Mouse (Mus musculus) MEL (cell line): ENCODE data around the gene Spi1.

Experiments
- ETS1 ChIP-seq: IDR thresholded peaks from 2 replicates; pipeline ENCODE4 v1.6.1; 2012; ENCODE audit warnings: low read depth, mild to moderate bottlenecking, inconsistent platforms, low read length, improper control_type of control experiment, moderate library complexity
- JUND ChIP-seq: IDR thresholded peaks from 2 replicates; pipeline ENCODE4 v1.6.1; 2011; ENCODE audit warnings: low read depth, mild to moderate bottlenecking, improper control_type of control experiment, low read length
- MAX ChIP-seq: IDR thresholded peaks from 2 replicates; pipeline ENCODE4 v1.6.1; 2011; ENCODE audit warnings: low read length, improper control_type of control experiment
- MEF2A ChIP-seq: IDR thresholded peaks from 2 replicates; pipeline ENCODE4 v1.6.1; 2014; ENCODE audit warnings: low read depth, mild to moderate bottlenecking, inconsistent platforms, low read length, improper control_type of control experiment; ENCODE audit not compliant: poor library complexity, insufficient replicate concordance, severe bottlenecking; ENCODE audit errors: extremely low read depth
- POLR2A ChIP-seq, 2 experiments: IDR thresholded peaks; 2 replicates each; pipeline ENCODE4 v1.6.1; 2011 to 2012; ENCODE audit warnings: low read length in 2 of 2, mild to moderate bottlenecking in 2 of 2, control low read depth in 1 of 2, improper control_type of control experiment in 1 of 2, low read depth in 1 of 2, moderate library complexity in 1 of 2; ENCODE audit not compliant: control insufficient read depth in 1 of 2, insufficient read depth in 1 of 2, poor library complexity in 1 of 2
- TBP ChIP-seq: IDR thresholded peaks from 2 replicates; pipeline ENCODE4 v1.8.0; 2011; ENCODE audit warnings: low read depth, low read length, improper control_type of control experiment
- ZNF384 ChIP-seq: IDR thresholded peaks from 2 replicates; pipeline ENCODE4 v1.6.1; 2012; ENCODE audit warnings: low read depth, mild to moderate bottlenecking, inconsistent platforms, low read length, improper control_type of control experiment

DNA sequence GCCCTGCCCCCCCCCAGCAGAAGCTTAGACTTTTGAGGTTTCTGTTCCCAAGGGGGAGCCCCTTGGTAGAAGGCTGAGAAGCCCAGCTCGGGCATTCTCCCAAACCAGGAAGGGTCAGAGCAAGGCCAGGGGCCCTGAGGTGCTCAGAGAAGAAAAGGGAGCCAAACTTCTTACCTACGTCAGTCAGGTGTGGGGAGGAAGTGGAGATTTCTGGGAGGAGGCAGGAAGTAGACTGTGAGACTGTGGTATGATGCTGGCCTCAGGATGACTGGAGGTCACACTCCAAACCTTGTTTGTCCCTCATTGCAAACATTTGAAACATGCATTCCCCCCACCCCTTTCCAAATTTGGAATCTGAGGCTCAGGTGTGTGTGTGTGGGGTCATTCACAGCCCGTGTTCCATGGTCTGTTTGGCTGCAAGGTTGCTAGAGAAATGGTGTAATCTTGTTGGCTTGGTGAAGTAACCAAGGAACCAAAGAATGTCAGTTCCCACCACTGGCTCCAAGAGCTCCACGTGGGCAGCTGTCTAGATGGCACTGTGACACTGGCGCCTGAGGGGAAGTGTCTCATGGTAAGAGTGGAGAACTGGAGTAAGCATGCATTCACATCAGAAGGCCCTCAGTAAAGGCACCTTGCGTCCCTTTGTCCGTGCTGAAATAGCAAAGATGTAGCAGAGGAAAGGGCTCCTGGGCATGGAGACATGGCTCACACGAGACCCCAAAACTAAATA, 1.2 kb upstream of the Spi1 start:
- TF ChIP-seq POLR2A (IDR thresholded peaks at IDR 0.05; ENCODE audit: control insufficient read depth in 1 of 2, insufficient read depth in 1 of 2, low read depth in 1 of 2, low read length in 2 of 2, poor library complexity in 1 of 2) (no peak), ZNF384 (no peak), ETS1 (no peak), MEF2A (no peak), MAX (no peak), JUND (no peak), TBP (no peak)
